Mouse (Mus musculus) heart, postnatal 10 days (tissue): ENCODE measurements around the gene Fcrl6. TPM values are rescaled to one million over a fixed set of nuclear protein-coding genes. Genes with fewer than 3 reads are reported as not detected.

Experiments used
- DNase-seq, 2 experiments: peaks; one replicate each; pipeline ENCODE4 v3.0.0; 2021
- intact Hi-C: fragments of 180-260 bp; cut with DNase I; formaldehyde crosslinking; loops from one replicate; pipeline ENCODE4 v1.15.1; 2025
- total RNA-seq, 2 experiments: library from RNA; stranded (reverse); gene quantifications; 2 replicates each; pipeline ENCODE4 v1.2.3; 2021

The Fcrl6 gene
- total RNA-seq, 2 experiments from 2014 or later: not detected

DNA sequence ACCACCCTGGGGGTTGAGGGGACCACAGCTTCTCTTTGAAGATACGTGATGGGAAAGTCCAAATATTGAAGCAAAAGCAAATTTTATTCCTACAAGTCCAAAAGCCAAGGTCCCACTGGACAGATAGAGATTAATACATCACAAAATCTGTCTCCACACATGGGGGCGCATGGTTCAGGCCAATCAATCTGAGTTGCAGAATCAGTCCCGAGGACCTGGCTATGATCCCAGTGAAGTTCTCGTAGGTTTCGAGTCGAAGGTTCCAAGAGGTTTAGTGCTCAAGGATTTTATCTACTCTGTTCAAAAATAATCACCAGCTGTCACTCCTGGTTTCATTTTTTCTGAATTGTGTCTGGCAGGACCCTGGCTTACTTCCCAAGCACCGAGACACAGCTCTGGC lies 51.3 kb downstream of the Fcrl6 start:
- intact Hi-C loops: no loop called here
- DNase-seq: no peak

DNA sequence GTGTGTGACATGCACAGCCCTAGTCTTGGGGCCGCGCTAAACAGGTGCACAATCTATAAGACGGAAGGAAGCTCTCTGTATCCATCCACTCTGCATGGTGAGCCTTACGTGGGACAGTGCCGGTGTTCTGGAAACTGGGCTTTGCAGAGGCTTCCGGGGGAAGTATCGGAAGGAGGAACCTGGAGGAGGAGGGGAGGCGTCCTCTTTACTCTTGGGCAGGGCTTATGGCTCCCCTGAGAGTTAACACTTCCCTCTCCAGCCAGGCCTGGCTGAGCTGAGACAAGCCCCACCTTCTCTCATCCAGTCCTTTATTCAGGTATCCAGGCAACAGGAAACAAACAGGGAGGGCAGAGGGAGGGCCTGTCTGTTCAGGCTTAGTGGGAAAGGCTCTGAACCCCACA lies 51.8 kb downstream of the Fcrl6 start:
- intact Hi-C loops: no loop called here
- DNase-seq: peak; percentile 58 to 64

DNA sequence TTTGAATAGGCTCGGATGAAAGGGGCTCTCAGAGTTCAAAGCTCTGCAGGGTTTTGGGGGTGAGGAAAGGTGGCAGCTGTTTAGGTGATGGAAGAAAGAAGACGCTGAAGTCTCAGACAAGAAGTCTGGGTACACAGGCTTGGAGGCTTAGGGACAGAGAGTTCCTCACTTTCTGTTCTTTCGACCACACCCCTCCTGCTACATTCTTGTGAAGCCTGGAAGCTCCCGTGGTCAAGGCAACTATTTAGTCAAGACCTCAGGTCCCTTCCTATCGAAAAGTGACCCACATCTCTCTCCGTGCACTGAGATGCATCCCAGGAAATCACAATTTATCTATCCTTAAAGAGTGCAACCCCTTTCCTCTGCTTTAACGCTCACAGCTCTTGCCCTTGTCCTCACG lies 52.6 kb downstream of the Fcrl6 start:
- intact Hi-C loops: loop anchor here (2.0 kb wide), 1 partner anchor 17 kb away; no protein-coding TSS in a partner anchor
- no peak for DNase-seq

DNA sequence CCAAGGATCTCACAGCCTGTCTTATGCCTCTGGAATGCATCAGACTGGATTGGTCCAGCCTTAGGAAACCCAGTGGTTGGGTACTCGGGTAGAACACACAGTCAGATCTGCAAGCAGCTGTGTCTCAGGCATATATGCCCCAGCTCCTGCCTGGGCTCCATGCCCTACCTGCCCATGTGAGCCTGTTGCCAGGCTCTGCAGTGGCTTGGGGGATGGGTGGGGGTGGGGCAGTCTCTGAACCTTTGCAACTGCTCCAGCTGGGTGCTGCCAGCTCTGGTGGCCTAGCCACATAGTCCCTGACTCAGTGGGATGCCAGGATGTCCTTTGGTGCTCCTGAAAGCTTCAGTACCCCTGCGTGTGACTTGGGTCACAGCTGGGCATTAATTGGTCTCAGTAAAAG lies 53.0 kb downstream of the Fcrl6 start:
- intact Hi-C loops: loop anchor here (2.0 kb wide), 1 partner anchor 17 kb away; no protein-coding TSS in a partner anchor

DNA sequence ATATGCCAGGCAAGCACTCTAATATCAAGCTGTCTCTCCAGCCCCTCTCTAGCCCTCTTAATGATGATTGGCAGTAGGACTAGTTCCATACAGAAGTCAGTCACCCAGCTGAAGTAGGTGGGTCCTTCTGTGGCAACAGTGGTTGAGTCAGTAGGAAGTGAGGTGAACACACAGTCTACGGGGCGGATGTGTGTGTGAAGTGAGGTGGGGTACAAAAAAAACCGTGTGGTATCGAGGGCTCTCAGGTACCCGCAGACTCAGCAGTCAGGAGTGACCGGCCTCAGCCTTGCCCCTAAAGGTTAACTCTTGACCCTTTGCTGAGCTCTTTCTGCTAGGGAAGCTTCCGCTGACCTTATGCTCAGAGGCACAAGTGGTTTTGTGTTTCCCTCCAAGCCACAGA lies 53.9 kb downstream of the Fcrl6 start:
- no peak for DNase-seq
- intact Hi-C loops: loop anchor here (2.0 kb wide), 1 partner anchor 16 kb away; no protein-coding TSS in a partner anchor

More for the DNA sequence above, 53.0 kb downstream of the Fcrl6 start:
- no peak for DNase-seq

Other genes starting within 250 kb of the Fcrl6 start
- 1 to 10 TPM; 9.1 TPM for gene Pigm, start 226.0 kb downstream of the Fcrl6 start, total RNA-seq
- gene Slamf9, start 127.2 kb downstream of the Fcrl6 start, total RNA-seq: 1 to 10 TPM; 1.3 to 1.4 TPM
- gene Igsf9, start 120.8 kb downstream of the Fcrl6 start, total RNA-seq: 1 to 10 TPM; 1.0 to 1.4 TPM
- 100 to 1,000 TPM; 173 to 178 TPM for gene Tagln2, start 102.5 kb downstream of the Fcrl6 start, total RNA-seq
- 1 to 10 TPM; 1.8 to 2.8 TPM for gene Cfap45, start 81.8 kb downstream of the Fcrl6 start, total RNA-seq
- gene Vsig8, start 46.6 kb downstream of the Fcrl6 start, total RNA-seq: under 1 TPM in 1 of 2 experiments, not detected in 1; 0.24 TPM
- gene Slamf8, start 12.0 kb downstream of the Fcrl6 start, total RNA-seq: not detected
- 1 to 10 TPM; 6.3 to 6.8 TPM for gene Dusp23, start 30.4 kb upstream of the Fcrl6 start, total RNA-seq
- not detected for gene Crp, start 95.5 kb upstream of the Fcrl6 start, total RNA-seq